Mouse (Mus musculus): ENCODE results near the gene Pkp2. TPM values are rescaled to one million over a fixed set of nuclear protein-coding genes. Genes with fewer than 3 reads are reported as not detected.

Pkp2 gene
- polyA plus RNA-seq, 1 experiment from 2014 or later: 3.7 TPM

- 36% methylated on average over 3 of the region's 3 CpGs for WGBS
- Histone ChIP-seq H3K36me3 (no peaks in the 10 kb centered on the region), H3K4me2 (replicated peaks) (no peak overlapping the region), H3K27ac (no peak overlapping the region), H3K9me3 (replicated peaks) (no peaks in the 10 kb centered on the region), H3K9ac (no peak overlapping the region), H3K4me1 (no peaks in the 10 kb centered on the region), H3K4me3 (no peak overlapping the region), H3K27me3 (no peaks in the 10 kb centered on the region)
- no peak for ATAC-seq (ENCODE audit: low FRiP score)
Observed at GRCm38 (mm10) chr16:16272978-16273377, 59.9 kb downstream of the Pkp2 start.

DNA sequence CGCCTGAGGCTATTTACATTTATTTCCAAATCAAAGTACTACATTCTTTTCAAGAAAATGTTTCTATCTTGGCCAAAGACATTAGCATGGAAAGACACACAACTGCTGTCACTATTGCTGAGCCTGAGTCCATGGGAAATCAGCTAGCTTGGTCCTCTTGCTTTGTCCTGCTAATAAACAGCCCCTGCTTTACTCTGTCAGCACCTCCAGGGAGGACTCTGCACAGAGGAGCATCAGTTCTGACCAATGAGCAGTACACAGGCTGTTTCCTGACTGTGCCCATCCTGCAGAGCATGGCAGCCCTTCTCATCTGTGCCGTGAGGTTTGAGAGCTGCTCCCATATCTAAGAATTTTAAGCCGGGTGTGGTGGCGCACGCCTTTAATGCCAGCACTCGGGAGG is 60.6 kb downstream of the Pkp2 start:
- 89% methylated on average over 6 of the region's 6 CpGs for WGBS
- ATAC-seq (ENCODE audit: low FRiP score): no peak
- no peaks in the 10 kb centered on the region for H3K4me1 ChIP-seq
- no peak overlapping the region for H3K27ac ChIP-seq
- no peak overlapping the region for H3K4me3 ChIP-seq
- no peaks in the 10 kb centered on the region for H3K27me3 ChIP-seq
- no peaks in the 10 kb centered on the region for H3K36me3 ChIP-seq
- no peaks in the 10 kb centered on the region for H3K9me3 ChIP-seq (replicated peaks)
- no peak overlapping the region for H3K4me2 ChIP-seq (replicated peaks)
- no peak overlapping the region for H3K9ac ChIP-seq

DNA sequence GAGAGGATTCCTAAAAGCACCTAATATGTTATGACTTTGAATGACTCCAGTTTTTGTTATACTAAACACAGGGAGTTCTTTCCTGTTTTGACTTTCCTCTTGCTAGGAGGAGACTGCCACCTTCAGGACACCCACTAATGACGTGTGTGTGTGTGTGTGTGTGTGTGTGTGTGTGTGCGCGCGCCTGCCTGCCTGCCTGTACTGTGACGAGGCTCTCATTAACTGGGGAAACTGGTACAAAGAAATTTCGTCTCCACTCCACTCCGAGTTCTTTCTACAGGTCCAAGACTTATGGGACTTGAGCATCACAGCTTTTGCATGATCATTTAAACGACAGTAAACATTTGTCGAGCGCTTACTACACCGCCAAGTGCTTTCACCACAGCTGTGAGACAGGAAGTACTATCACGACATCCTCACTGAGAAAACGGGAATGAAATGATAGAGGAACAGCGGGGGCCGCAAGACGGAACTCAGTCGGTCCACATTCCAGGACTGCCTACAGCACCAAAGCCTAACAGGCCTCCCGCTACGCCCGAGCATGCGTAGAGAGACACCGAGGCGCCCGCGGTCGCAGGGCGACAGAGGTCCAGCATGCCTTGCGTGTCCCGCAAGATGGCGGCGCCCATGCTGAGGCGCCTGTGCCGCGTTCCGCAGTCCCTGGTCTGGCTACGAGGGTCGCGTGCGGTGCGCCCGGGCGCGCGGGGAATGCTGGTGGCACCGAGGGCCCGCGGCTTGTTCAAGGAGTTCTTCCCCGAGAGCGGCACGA is 89.4 kb downstream of the Pkp2 start, which contains the start of gene Yars2:
Gene Yars2 (plus strand): TSS at position 597 of the 769 bp plus-strand sequence.
- Histone ChIP-seq H3K27ac (peak within 1 kb of the TSS; percentile 90), H3K4me3 (peak within 1 kb of the TSS; percentile 85), H3K9ac (peak within 1 kb of the TSS; percentile 78), H3K4me2 (replicated peaks) (peak within 1 kb of the TSS; percentile 89), H3K27me3 (no peaks in the 10 kb centered on the region), H3K9me3 (replicated peaks) (no peaks in the 10 kb centered on the region), H3K4me1 (peaks cover 8% of the 10 kb centered on the region), H3K36me3 (peaks cover 11% of the 10 kb centered on the region; the same call in 1 of the 2 replicates)
- under 1% methylated on average over 50 of the region's 50 CpGs for WGBS
- ATAC-seq (ENCODE audit: low FRiP score): peak; percentile 99

DNA sequence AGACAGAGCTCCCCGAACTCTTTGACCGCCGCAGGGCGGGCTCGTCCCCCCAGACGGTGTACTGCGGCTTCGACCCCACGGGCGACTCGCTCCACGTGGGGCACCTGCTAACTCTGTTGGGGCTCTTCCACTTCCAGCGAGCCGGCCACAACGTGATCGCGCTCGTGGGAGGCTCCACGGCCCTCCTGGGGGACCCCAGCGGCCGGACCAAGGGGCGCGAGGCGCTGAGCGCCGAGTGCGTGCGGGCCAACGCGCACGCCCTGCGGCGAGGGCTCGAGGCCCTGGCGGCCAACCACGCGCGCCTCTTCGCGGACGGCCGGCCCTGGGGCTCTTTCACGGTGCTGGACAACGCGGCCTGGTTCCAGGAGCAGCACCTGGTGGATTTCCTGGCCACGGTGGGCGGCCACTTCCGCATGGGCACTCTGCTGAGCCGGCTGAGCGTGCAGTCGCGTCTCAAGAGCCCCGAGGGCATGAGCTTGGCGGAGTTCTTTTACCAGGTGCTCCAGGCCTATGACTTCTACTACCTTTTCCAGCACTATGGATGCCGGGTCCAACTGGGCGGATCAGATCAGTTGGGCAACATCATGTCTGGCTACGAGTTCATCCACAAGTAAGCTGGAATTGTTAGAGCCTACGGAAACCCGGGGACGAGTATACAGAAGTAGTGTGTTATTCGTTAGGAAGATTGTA is 90.2 kb downstream of the Pkp2 start:
- H3K4me1 ChIP-seq: peaks cover 8% of the 10 kb centered on the region
- H3K27me3 ChIP-seq: no peaks in the 10 kb centered on the region
- H3K4me3 ChIP-seq: peak overlapping the region; percentile 85
- H3K9me3 ChIP-seq (replicated peaks): no peaks in the 10 kb centered on the region
- peak overlapping the region; percentile 78 for H3K9ac ChIP-seq
- ATAC-seq (ENCODE audit: low FRiP score): peak; percentile 73
- H3K36me3 ChIP-seq: peaks cover 11% of the 10 kb centered on the region; the same call in 1 of the 2 replicates
- peak overlapping the region; percentile 90 for H3K27ac ChIP-seq
- H3K4me2 ChIP-seq (replicated peaks): peak overlapping the region; percentile 89
- WGBS: under 1% methylated on average over 61 of the region's 61 CpGs

DNA sequence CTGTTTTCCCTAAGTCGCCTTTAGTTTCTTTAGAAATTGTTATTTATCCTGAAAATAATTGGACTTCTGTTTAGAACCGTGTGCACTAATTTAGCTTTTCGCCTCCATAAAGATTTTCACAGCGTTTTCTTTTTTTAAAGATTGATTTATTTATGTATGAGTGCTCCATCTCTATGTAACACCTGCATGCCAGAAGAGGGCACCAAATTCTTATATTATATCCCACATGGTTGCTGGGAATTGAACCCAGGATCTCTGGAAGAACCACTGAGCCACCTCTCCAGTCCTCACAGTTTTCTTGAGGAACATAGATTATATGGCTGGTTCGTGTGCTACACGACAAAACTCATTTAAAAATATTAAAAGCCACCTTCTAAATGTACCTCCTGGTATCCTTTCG is 90.8 kb downstream of the Pkp2 start:
- no peaks in the 10 kb centered on the region for H3K27me3 ChIP-seq
- no peaks in the 10 kb centered on the region for H3K9me3 ChIP-seq (replicated peaks)
- H3K36me3 ChIP-seq: peaks cover 11% of the 10 kb centered on the region
- WGBS: 22% methylated on average over 7 of the region's 7 CpGs
- ATAC-seq (ENCODE audit: low FRiP score): no peak
- peak overlapping the region; percentile 78 for H3K9ac ChIP-seq
- H3K4me1 ChIP-seq: peaks cover 8% of the 10 kb centered on the region
- H3K27ac ChIP-seq: no peak overlapping the region
- peak overlapping the region; percentile 85 for H3K4me3 ChIP-seq
- peak overlapping the region; percentile 89 for H3K4me2 ChIP-seq (replicated peaks)

DNA sequence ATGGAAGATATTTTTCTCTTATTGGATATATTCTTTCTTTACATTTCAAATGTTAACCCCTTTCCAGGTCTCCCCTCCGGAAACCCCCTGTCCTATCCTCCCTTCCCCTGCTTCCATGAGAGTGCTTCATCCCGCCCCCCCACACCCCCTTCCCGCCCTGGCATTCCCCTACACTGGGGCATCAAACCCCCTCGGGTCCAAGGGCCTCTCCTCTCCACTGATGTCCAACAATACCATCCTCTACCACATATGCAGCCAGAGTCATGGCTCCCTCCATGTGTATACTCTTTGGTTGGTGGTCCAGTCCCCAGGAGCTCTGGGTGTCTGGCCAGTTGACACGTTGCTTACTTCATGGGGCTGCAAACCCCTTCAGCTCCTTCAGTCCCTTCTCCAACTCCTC is 98.2 kb downstream of the Pkp2 start:
- H3K9me3 ChIP-seq (replicated peaks): no peaks in the 10 kb centered on the region
- H3K4me3 ChIP-seq: no peak overlapping the region
- H3K27me3 ChIP-seq: no peaks in the 10 kb centered on the region
- WGBS: 87% methylated on average over 5 of the region's 5 CpGs
- H3K27ac ChIP-seq: no peak overlapping the region
- no peak overlapping the region for H3K9ac ChIP-seq
- no peak overlapping the region for H3K4me2 ChIP-seq (replicated peaks)
- ATAC-seq (ENCODE audit: low FRiP score): no peak
- H3K4me1 ChIP-seq: no peaks in the 10 kb centered on the region
- H3K36me3 ChIP-seq: peaks cover 56% of the 10 kb centered on the region

Other genes starting within 250 kb of the Pkp2 start
- gene Yars2, start 89.6 kb downstream of the Pkp2 start, polyA plus RNA-seq (2016; fragmentation: Nextera tagmentation; extraction: Ambion mirVana): 38.6 and 41.5 TPM in 2 replicates
- 82.7 and 84.3 TPM in 2 replicates for gene Dnm1l, start 145.6 kb downstream of the Pkp2 start, polyA plus RNA-seq (2016; fragmentation: Nextera tagmentation; extraction: Ambion mirVana)

All from hindbrain, embryonic 12.5 days (tissue).